Comparison of ENCODE assay signal across 16 mouse cellular contexts in the genomic region with DNA sequence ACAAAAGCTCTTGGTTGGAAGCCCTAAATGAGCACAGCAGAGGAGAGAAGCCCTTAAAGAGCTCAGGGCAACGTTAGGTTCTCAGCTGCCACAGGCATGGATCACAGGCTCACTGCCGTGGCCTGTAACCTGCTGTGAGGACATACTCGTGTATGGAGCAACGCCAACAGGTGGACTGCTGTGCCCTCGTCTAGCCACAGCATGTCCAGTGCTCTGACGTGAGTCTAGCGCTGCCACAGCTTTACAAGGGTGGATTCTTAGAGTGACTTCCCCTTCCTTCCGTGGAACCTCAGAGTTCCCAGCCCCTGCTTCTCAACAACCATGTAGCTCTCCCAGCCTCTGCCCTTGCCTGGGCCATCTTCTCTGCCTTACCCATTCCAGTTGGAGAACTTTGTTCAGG. TPM values are rescaled to one million over a fixed set of nuclear protein-coding genes. Genes with fewer than 3 reads are reported as not detected.
DNase-seq lines count a peak whose midpoint lies in the region.
"Had no signal": no experiment of that assay in that cellular context is flagged by ENCODE, and none has a peak within 500 bp of the region (broad histone marks: within the 10 kb centered on the region; RNA-seq: fewer than 3 reads in every experiment).

No protein-coding gene starts in this region.

- no peaks in the 10 kb centered on the region for H3K36me3 ChIP-seq in macrophage (ENCODE audit: inconsistent target)

- intact Hi-C loops in left cerebral cortex, postnatal 25 days (cut with DNase I), result no loop called here

- peak; percentile 32 to 33 for DNase-seq in heart, adult 18-20 months
- no peak for DNase-seq in heart, adult 9 months (ENCODE audit: low spot score in 2 of 2)
- DNase-seq in lung, adult 18-20 months, result peak; percentile 36 to 62
- DNase-seq in lung, postnatal 14 days, result no peak
- no peak for DNase-seq in T-cell, adult 2 months (ENCODE audit: low spot score)
- no peak for DNase-seq in left cerebral cortex, adult 11 months (ENCODE audit: low spot score)
- no peak for DNase-seq in left cerebral cortex, postnatal 25 days (ENCODE audit: low spot score in 2 of 2)
- DNase-seq: adrenal gland, postnatal 14 days; retina, postnatal 1 day; thymus, adult 18-20 months had no signal

- H3K79me2 ChIP-seq in macrophage (ENCODE audit: inconsistent target), result no peaks in the 10 kb centered on the region

- H3K27ac ChIP-seq in macrophage, result peak overlapping the region; percentile 75
- H3K27ac ChIP-seq: forebrain, embryonic 13.5 days; hindbrain, postnatal 0 days; neural tube, embryonic 13.5 days had no signal

- H3K4me3 ChIP-seq in macrophage (ENCODE audit: inconsistent target), result no peak overlapping the region
- H3K4me3 ChIP-seq: embryonic facial prominence, embryonic 15.5 days; forebrain, embryonic 13.5 days; heart, embryonic 13.5 days; neural tube, embryonic 13.5 days had no signal

- WGBS in macrophage (ENCODE audit: missing documents), result 56% methylated on average over 8 of the region's 8 CpGs

RNA-seq across cellular contexts. Expression of a gene that starts 31.8 kb away (rescaled TPM):
- 1 to 10 TPM; 1.5 to 1.8 TPM for total RNA-seq in heart, adult 18-20 months (2021)
- 1 to 10 TPM in 7 of 26 experiments, under 1 TPM in 18, not detected in 1; 0.25 to 3.0 (median 0.66) TPM for total RNA-seq in macrophage (2018; cell fraction: chromatin; rRNA removed)
- total RNA-seq in macrophage (2018; cell fraction: cytosol; rRNA removed), result 1 to 10 TPM in 11 of 26 experiments, under 1 TPM in 6, not detected in 9; 0.03 to 5.3 (median 1.4) TPM
- total RNA-seq in macrophage (2018; cell fraction: nucleus; rRNA removed), result 1 to 10 TPM in 16 of 26 experiments, under 1 TPM in 9, not detected in 1; 0.18 to 8.3 (median 1.3) TPM
- polyA plus RNA-seq in macrophage (2018), result 0.07 TPM in 1 of 3 replicates, not detected in the others
- total RNA-seq in left cerebral cortex, postnatal 25 days (2021), result 1 to 10 TPM; 5.8 to 8.4 TPM

Comparison
In these comparisons a context has a peak if more than half of its experiments do, and no peak if none do; other contexts are left out.
1. DNase-seq: peak in heart, adult 18-20 months (2 of 2) and lung, adult 18-20 months (2 of 2); none in heart, adult 9 months (0 of 2), lung, postnatal 14 days (single experiment), T-cell, adult 2 months (single experiment), left cerebral cortex, adult 11 months (single experiment) and left cerebral cortex, postnatal 25 days (0 of 2).